Mouse (Mus musculus) intestine, embryonic 16.5 days (tissue): ENCODE measurements around the gene Uaca. TPM values are rescaled to one million over a fixed set of nuclear protein-coding genes. Genes with fewer than 3 reads are reported as not detected.

Source experiments
- ATAC-seq: fragments of 200-750 bp; cut with Nextera tagmentation; 2 replicates; pipeline ENCODE4 v1.8.0; 2017; ENCODE audit warnings: moderate TSS enrichment, moderate library complexity
- H3K27ac ChIP-seq: fragments of 300-500 bp; sonication (generic); 2 replicates; pipeline ENCODE4 v1.5.1; 2014; ENCODE audit warnings: mild to moderate bottlenecking, low read length
- H3K27me3 ChIP-seq: fragments of 300-500 bp; sonication (generic); replicated peaks from 2 replicates; pipeline ENCODE4 v1.6.1; 2014; ENCODE audit warnings: low read length, control low read depth, mixed read lengths; ENCODE audit not compliant: control insufficient read depth, insufficient read depth
- H3K36me3 ChIP-seq: fragments of 300-500 bp; sonication (generic); 2 replicates; pipeline ENCODE4 v1.6.1; 2014; ENCODE audit warnings: low read length, control low read depth; ENCODE audit not compliant: control insufficient read depth, insufficient read depth
- H3K4me1 ChIP-seq: fragments of 300-500 bp; sonication (generic); 2 replicates; pipeline ENCODE4 v1.6.1; 2014; ENCODE audit warnings: low read length, control low read depth, mixed read lengths; ENCODE audit not compliant: control insufficient read depth, insufficient read depth
- H3K4me2 ChIP-seq: fragments of 300-500 bp; sonication (generic); 2 replicates; pipeline ENCODE4 v1.6.1; 2014; ENCODE audit warnings: low read depth, low read length, control low read depth
- H3K4me3 ChIP-seq: fragments of 300-500 bp; sonication (generic); 2 replicates; pipeline ENCODE4 v1.5.1; 2014; ENCODE audit warnings: mild to moderate bottlenecking, low read length
- H3K9ac ChIP-seq: fragments of 300-500 bp; sonication (generic); 2 replicates; pipeline ENCODE4 v1.6.1; 2014; ENCODE audit warnings: low read depth, low read length
- H3K9me3 ChIP-seq: fragments of 300-500 bp; sonication (generic); 2 replicates; pipeline ENCODE4 v1.6.1; 2016; ENCODE audit warnings: low read length, control low read depth; ENCODE audit not compliant: control insufficient read depth
- WGBS: fragments of 180-500 bp; shearing (Covaris S2); extraction: QIAGEN DNeasy Blood & Tissue Kit; methylation state at CpG from one replicate; pipeline ENCODE4 v1.1.7; 2014; 5-methylcytosine and 5-hydroxymethylcytosine counted together
- polyA plus RNA-seq: library from polyadenylated mRNA; unstranded; fragments of >200 nt; fragmentation: Nextera tagmentation; extraction: Ambion mirVana; gene quantifications from 2 replicates; pipeline ENCODE4 v1.2.1, GENCODE M21; 2015

Gene Uaca
- polyA plus RNA-seq, 1 experiment from 2014 or later, result 56.8 TPM

- H3K27ac ChIP-seq, result no peak overlapping the region
- H3K4me1 ChIP-seq, result peaks cover 4% of the 10 kb centered on the region; the same call in 1 of the 2 replicates
- no peaks in the 10 kb centered on the region for H3K9me3 ChIP-seq
- H3K9ac ChIP-seq, result no peak overlapping the region
- 74% methylated on average over 9 of the region's 9 CpGs for WGBS
- no peak overlapping the region for H3K4me3 ChIP-seq
- no peaks in the 10 kb centered on the region for H3K27me3 ChIP-seq
- no peak for ATAC-seq
- H3K4me2 ChIP-seq, result no peak overlapping the region
- peaks cover 10% of the 10 kb centered on the region for H3K36me3 ChIP-seq
These were observed 64.7 kb downstream of the Uaca start for GRCm38 (mm10) chr9:60859031-60859430.

GRCm38 (mm10) chr9:60861030-60861429 is 66.7 kb downstream of the Uaca start:
- ATAC-seq, result no peak
- H3K9ac ChIP-seq, result no peak overlapping the region
- peaks cover 4% of the 10 kb centered on the region; the same call in 1 of the 2 replicates for H3K4me1 ChIP-seq
- H3K27me3 ChIP-seq, result no peaks in the 10 kb centered on the region
- H3K36me3 ChIP-seq, result peaks cover 8% of the 10 kb centered on the region
- WGBS, result 88% methylated on average over 5 of the region's 5 CpGs
- H3K4me3 ChIP-seq, result no peak overlapping the region
- H3K9me3 ChIP-seq, result no peaks in the 10 kb centered on the region
- no peak overlapping the region for H3K27ac ChIP-seq
- H3K4me2 ChIP-seq, result no peak overlapping the region

GRCm38 (mm10) chr9:60864664-60865063 is 70.3 kb downstream of the Uaca start:
- Histone ChIP-seq H3K4me2 (no peak overlapping the region), H3K4me3 (no peak overlapping the region), H3K9ac (no peak overlapping the region), H3K36me3 (peaks cover 6% of the 10 kb centered on the region), H3K27ac (no peak overlapping the region), H3K27me3 (no peaks in the 10 kb centered on the region), H3K9me3 (no peaks in the 10 kb centered on the region), H3K4me1 (no peaks in the 10 kb centered on the region)
- no peak for ATAC-seq
- 90% methylated on average over 9 of the region's 9 CpGs for WGBS

- Histone ChIP-seq H3K27ac (0 out of 2 replicates have a peak overlapping the region, but pooled peaks have one; percentile 9), H3K4me1 (no peaks in the 10 kb centered on the region), H3K27me3 (no peaks in the 10 kb centered on the region), H3K9me3 (no peaks in the 10 kb centered on the region), H3K36me3 (peaks cover 9% of the 10 kb centered on the region), H3K4me2 (no peak overlapping the region), H3K9ac (no peak overlapping the region), H3K4me3 (no peak overlapping the region)
- ATAC-seq, result peak; percentile 52; the same call in 1 of the 2 replicates
- 55% methylated on average over 4 of the region's 4 CpGs for WGBS
These were observed 71.5 kb downstream of the Uaca start for GRCm38 (mm10) chr9:60865866-60866265.

- no peak overlapping the region for H3K27ac ChIP-seq
- peaks cover 21% of the 10 kb centered on the region for H3K36me3 ChIP-seq
- no peak overlapping the region for H3K4me3 ChIP-seq
- no peaks in the 10 kb centered on the region for H3K4me1 ChIP-seq
- H3K9me3 ChIP-seq, result no peaks in the 10 kb centered on the region
- H3K27me3 ChIP-seq, result no peaks in the 10 kb centered on the region
- no peak for ATAC-seq
- no peak overlapping the region for H3K9ac ChIP-seq
- no peak overlapping the region for H3K4me2 ChIP-seq
- 89% methylated on average over 18 of the region's 18 CpGs for WGBS
These were observed 76.1 kb downstream of the Uaca start for GRCm38 (mm10) chr9:60870451-60870850.

- WGBS, result 83% methylated on average over 28 of the region's 28 CpGs
- no peak overlapping the region for H3K27ac ChIP-seq
- no peaks in the 10 kb centered on the region for H3K27me3 ChIP-seq
- no peak overlapping the region for H3K9ac ChIP-seq
- H3K4me1 ChIP-seq, result no peaks in the 10 kb centered on the region
- H3K9me3 ChIP-seq, result no peaks in the 10 kb centered on the region
- no peak for ATAC-seq
- no peak overlapping the region for H3K4me2 ChIP-seq
- H3K36me3 ChIP-seq, result peaks cover 21% of the 10 kb centered on the region
- H3K4me3 ChIP-seq, result no peak overlapping the region
These were observed 76.7 kb downstream of the Uaca start for GRCm38 (mm10) chr9:60870919-60871503.

- H3K9ac ChIP-seq, result no peak overlapping the region
- no peak overlapping the region for H3K27ac ChIP-seq
- H3K36me3 ChIP-seq, result peaks cover 21% of the 10 kb centered on the region
- WGBS, result 78% methylated on average over 13 of the region's 13 CpGs
- no peaks in the 10 kb centered on the region for H3K27me3 ChIP-seq
- no peaks in the 10 kb centered on the region for H3K9me3 ChIP-seq
- no peaks in the 10 kb centered on the region for H3K4me1 ChIP-seq
- ATAC-seq, result no peak
- H3K4me2 ChIP-seq, result no peak overlapping the region
- no peak overlapping the region for H3K4me3 ChIP-seq
These were observed 79.1 kb downstream of the Uaca start for GRCm38 (mm10) chr9:60873257-60874054.

- no peaks in the 10 kb centered on the region for H3K4me1 ChIP-seq
- H3K4me2 ChIP-seq, result no peak overlapping the region
- H3K27ac ChIP-seq, result no peak overlapping the region
- H3K36me3 ChIP-seq, result peaks cover 21% of the 10 kb centered on the region
- 81% methylated on average over 8 of the region's 8 CpGs for WGBS
- ATAC-seq, result no peak
- no peak overlapping the region for H3K4me3 ChIP-seq
- no peaks in the 10 kb centered on the region for H3K9me3 ChIP-seq
- H3K27me3 ChIP-seq, result no peaks in the 10 kb centered on the region
- no peak overlapping the region for H3K9ac ChIP-seq
These were observed 79.7 kb downstream of the Uaca start for GRCm38 (mm10) chr9:60874055-60874392.

GRCm38 (mm10) chr9:60876085-60876484 is 81.7 kb downstream of the Uaca start:
- Histone ChIP-seq H3K9me3 (no peaks in the 10 kb centered on the region), H3K4me1 (no peaks in the 10 kb centered on the region), H3K4me3 (no peak overlapping the region), H3K27ac (no peak overlapping the region), H3K27me3 (no peaks in the 10 kb centered on the region), H3K36me3 (peaks cover 19% of the 10 kb centered on the region), H3K4me2 (no peak overlapping the region), H3K9ac (no peak overlapping the region)
- 92% methylated on average over 9 of the region's 9 CpGs for WGBS
- ATAC-seq, result no peak
